Mouse (Mus musculus) central nervous system, embryonic 11.5 days (tissue): ENCODE measurements around the gene Bap1. TPM values are rescaled to one million over a fixed set of nuclear protein-coding genes. Genes with fewer than 3 reads are reported as not detected.

Source experiments
- polyA plus RNA-seq: library from polyadenylated mRNA; depleted of rRNA; stranded (reverse); fragments of >200 nt; gene quantifications from 2 replicates; pipeline ENCODE4 v1.2.3, GENCODE M21; 2012; rRNA removed

Gene Bap1
- 111 and 112 TPM in 2 replicates for polyA plus RNA-seq

DNA sequence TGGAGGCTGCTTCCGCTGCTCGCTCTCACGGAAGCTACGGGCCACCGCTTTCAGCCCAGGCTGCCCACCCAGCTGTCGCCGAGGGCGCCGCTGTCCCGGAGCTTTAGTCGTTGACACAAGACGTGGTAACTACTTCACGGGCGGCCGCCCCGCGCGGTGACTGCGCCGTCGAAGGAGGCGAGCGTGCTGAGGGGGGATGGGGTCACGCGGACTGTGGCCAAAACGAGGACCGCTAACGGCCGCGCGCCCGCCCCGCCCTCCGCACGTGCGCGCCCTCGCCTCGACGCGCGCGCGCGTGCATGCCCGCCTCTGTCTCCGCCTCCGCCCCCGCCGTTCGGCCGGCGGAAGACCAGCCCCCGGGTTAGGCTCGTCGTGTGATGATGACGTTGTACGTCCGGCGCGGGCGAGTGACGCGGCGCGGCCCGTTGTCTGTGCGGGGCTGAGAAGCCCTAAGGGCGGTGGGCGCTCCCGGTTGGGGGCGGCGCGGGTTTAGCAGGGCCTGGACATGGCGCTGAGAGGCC lies at the start of gene Bap1, which contains the start of gene Phf7:
Bap1 (plus strand) TSS at position 367 of the 521 bp plus-strand sequence.
Phf7 (minus strand) TSS at position 234 of the 521 bp plus-strand sequence.

DNA sequence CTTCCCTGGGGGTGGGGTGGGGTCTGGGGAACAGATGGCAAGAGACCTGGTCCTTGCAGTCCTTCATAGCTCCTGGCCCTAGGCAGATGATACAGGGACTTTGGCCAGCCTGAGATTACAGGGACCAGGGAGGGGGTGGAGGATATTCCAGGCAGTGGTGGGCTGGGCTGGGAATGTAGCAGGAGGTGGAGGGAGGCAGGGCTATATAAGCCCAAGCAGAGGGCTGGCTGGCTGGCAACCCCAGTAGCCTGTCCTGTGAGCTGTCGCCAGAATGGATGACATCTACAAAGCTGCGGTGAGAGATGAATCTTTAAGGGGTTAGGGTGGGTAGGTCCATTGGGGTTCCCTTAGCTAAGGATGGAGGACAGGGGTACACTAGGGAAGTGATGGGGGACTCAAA lies 43.2 kb upstream of the Bap1 start, which contains the start of gene Tnnc1:
Tnnc1 (plus strand) TSS at position 229 of the 400 bp plus-strand sequence.

DNA sequence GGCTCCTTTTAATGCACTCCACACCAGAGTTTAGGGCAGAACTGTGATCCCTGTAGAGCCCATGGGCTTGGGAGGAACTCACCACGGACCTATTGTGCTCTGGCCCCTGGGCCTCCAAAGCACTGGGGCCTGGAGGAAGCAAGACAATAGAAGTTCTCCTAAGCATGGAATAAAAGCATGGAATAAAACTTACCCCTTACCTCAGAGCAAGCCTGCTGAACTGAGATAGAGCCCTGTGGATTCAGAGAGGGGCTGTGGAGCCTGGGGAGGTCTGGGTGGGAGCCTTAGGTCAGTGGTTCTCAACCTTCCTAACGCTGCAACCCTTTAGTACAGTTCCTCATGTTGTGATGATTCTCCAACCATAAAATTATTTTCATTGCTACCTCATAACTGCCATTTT lies 34.4 kb upstream of the Bap1 start, which contains the start of gene Nisch:
Nisch (minus strand) TSS at position 101 of the 400 bp plus-strand sequence.

DNA sequence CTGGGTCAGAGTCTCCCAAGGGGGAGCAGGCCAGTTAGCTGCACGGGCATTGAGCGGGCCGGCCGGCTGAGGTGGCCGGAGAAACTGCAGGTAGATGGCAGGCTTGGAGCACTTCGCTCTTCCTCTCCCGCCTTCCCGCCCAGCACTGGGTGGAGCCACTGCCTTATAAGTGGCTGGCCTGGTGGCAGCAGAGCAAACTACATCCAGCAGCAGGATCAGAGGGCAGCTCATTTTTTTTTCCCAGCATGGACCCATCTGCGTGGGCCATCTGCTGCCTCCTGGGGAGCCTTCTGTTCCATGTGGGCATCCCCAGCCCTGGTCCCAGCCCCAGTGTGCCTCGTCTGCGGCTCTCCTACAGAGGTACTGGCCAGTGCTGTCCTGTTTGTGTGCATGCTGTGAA lies 33.6 kb upstream of the Bap1 start, which contains the start of gene Sema3g:
Sema3g (plus strand) TSS at position 195 of the 400 bp plus-strand sequence.

Other genes starting within 250 kb of the Bap1 start
- gene Spcs1, start 249.8 kb upstream of the Bap1 start, polyA plus RNA-seq = 128 and 218 TPM in 2 replicates
- 44.9 and 53.0 TPM in 2 replicates for gene Pbrm1, start 232.3 kb upstream of the Bap1 start, polyA plus RNA-seq
- gene Gnl3, start 232.3 kb upstream of the Bap1 start, polyA plus RNA-seq = 134 and 186 TPM in 2 replicates
- gene Smim4, start 122.5 kb upstream of the Bap1 start, polyA plus RNA-seq = 26.7 and 44.6 TPM in 2 replicates
- 300 and 453 TPM in 2 replicates for gene Nt5dc2, start 120.4 kb upstream of the Bap1 start, polyA plus RNA-seq
- gene Stab1, start 82.8 kb upstream of the Bap1 start, polyA plus RNA-seq = 30.1 and 34.2 TPM in 2 replicates
- gene Tnnc1, start 43.1 kb upstream of the Bap1 start, polyA plus RNA-seq = 123 and 136 TPM in 2 replicates
- 453 and 485 TPM in 2 replicates for gene Nisch, start 34.5 kb upstream of the Bap1 start, polyA plus RNA-seq
- 2.8 TPM in 2 replicates for gene Sema3g, start 33.6 kb upstream of the Bap1 start, polyA plus RNA-seq
- gene Phf7, start 133 bp upstream of the Bap1 start, polyA plus RNA-seq = 6.4 and 9.1 TPM in 2 replicates
- 5.2 and 7.9 TPM in 2 replicates for gene Dnah1, start 72.4 kb downstream of the Bap1 start, polyA plus RNA-seq
- 26.4 and 42.8 TPM in 2 replicates for gene Capn7, start 85.2 kb downstream of the Bap1 start, polyA plus RNA-seq
- gene Sh3bp5, start 184.6 kb downstream of the Bap1 start, polyA plus RNA-seq = 46.0 and 69.5 TPM in 2 replicates
- gene Eaf1, start 242.9 kb downstream of the Bap1 start, polyA plus RNA-seq = 23.4 and 31.9 TPM in 2 replicates
- 36.3 and 42.3 TPM in 2 replicates for gene Mettl6, start 243.6 kb downstream of the Bap1 start, polyA plus RNA-seq